Mouse (Mus musculus): ENCODE measurements around the gene P4ha1.
"Not testable (repeated sequence)": the region's sequence is repeated elsewhere in the genome, so short reads cannot be mapped to it uniquely, and the experiment has no call there.

The P4ha1 gene

GRCm38 (mm10) chr10:59323100-59323487 is at the start of gene P4ha1:
TSS of gene P4ha1 (plus strand) at chr10:59323296.
- peak; percentile 95 to 98 for DNase-seq (ENCODE audit: low read depth in 2 of 2, low spot score in 2 of 2)

- DNase-seq (ENCODE audit: low read depth in 2 of 2, low spot score in 2 of 2): no peak
Measured at GRCm38 (mm10) chr10:59275745-59276144, 47.4 kb upstream of the P4ha1 start.

DNA sequence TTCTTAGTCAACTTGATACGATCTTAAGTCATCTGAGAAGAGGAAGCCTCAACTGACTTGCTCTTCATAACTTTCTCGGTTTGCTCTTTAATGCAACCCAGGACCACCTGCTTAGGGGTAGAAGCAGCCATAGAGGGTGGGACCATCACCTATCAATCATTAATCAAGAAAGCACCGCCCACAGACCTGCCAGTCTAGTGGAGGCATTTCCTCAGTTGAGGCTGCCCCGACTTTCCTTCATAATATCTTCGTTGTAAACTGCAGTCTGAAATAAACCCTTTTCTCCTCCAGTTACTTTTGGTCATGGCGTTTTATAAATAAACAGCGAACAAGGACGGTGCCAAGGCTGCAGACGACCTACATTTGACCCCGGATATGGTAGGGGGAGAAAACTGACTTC is 46.0 kb upstream of the P4ha1 start:
- no peak for DNase-seq (ENCODE audit: low read depth in 2 of 2, low spot score in 2 of 2)

GRCm38 (mm10) chr10:59277729-59278475 is 45.2 kb upstream of the P4ha1 start:
- no peak for DNase-seq (ENCODE audit: low read depth in 2 of 2, low spot score in 2 of 2)

DNA sequence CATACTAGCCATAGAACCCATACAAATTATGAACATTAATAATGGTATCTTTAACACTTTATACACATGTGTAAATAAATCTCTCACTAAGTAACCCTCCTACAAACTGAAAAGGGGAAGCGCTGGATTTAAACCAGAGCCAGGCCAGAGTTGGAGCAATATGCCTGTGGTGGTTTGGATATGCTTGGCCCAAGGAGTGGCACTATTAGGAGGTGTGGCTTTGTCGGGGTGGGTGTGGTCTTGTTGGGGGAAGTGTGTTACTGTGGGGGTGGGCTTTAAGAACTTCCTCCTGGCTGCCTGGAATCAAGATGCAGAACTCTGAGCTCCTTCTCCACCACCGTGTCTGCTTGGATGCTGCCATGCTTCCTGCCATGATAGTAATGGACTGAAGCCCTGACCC is 39.9 kb upstream of the P4ha1 start:
- no peak for DNase-seq (ENCODE audit: low read depth in 2 of 2, low spot score in 2 of 2)

DNA sequence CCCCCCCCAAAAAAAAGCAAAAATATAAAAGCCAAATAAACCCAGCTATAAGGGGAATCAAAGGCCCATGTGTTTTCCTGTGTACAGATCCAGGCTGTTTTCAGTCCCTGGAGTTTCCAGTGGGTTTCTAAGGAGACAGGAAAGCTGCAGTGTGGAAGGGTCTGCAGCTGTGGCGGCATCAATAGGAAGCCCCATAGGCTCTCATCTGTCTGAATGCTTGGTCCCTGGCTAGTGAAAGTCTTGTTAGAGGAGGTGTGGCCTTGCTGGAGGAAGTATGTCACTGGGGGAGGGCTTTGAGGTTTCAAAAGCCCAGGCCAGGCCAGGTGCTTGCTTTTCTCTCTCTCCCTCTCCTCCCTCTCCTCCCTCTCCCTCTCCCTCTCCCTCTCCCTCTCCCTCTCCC is 39.3 kb upstream of the P4ha1 start:
- no peak for DNase-seq (ENCODE audit: low read depth in 2 of 2, low spot score in 2 of 2)

DNA sequence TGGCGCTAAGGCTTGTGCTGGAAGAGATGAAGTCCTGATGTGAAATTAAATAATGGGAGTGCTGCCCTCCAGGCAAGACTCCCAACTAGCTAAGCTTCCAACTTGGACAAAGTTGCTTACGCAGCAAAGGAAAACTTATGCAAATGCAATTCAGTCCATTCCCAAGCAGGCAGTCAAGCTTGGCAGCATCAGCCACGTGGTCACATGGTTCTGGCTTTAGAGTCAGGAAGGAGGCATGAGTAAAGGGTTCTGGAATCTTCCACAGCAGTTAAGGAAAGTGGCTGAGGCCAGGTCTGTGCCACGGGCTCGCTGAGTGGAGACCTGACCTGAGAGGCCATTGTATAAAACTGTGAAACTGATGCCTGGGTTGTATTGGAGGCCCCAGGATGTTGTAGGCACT is 37.6 kb upstream of the P4ha1 start:
- DNase-seq (ENCODE audit: low read depth in 2 of 2, low spot score in 2 of 2): no peak

- no peak for DNase-seq (ENCODE audit: low read depth in 2 of 2, low spot score in 2 of 2)
Measured at GRCm38 (mm10) chr10:59287251-59287650, 35.8 kb upstream of the P4ha1 start.

- DNase-seq (ENCODE audit: low read depth in 2 of 2, low spot score in 2 of 2): no peak
Measured at GRCm38 (mm10) chr10:59287662-59288061, 35.4 kb upstream of the P4ha1 start.

DNA sequence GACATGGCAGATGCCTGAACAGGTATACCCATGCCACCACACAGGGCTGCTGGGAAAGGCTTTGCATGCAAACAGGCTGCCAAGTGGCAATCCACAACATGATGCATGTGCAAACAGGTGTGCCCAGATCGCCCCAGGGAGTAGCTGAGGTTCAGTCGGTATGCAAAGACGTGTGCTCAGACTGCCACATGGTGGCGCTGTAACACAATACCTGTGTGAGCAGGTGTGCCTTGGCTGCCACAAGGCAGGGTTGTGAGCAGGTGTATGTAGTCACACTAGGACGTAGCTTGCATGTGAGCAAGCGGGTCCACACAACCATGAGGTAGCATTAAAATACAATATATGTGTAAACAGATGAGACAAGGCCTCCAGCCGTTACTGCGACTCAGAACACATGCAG is 34.0 kb upstream of the P4ha1 start:
- DNase-seq (ENCODE audit: low read depth in 2 of 2, low spot score in 2 of 2): no peak

DNA sequence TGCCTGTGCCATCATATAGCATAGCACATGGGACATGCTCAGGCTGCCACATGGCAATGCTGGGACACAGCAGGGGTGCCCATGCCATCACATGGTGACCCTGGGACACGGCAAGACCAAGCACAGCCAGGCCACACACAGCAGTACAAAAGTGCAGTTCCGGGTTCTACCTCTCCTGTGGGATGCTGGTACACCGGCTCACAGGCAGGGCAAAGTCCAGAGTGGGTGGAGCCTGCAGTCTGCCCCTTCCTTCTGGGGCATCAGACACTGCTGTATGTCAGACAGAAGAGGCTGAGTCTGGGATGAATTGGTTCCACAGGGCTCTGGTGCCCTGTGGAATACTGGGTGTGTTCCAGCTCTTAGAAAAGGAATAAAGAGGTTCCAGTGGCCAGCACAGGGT is 31.6 kb upstream of the P4ha1 start:
- DNase-seq (ENCODE audit: low read depth in 2 of 2, low spot score in 2 of 2): no peak

- DNase-seq (ENCODE audit: low read depth in 2 of 2, low spot score in 2 of 2): no peak
Measured at GRCm38 (mm10) chr10:59292079-59292478, 31.0 kb upstream of the P4ha1 start.

DNA sequence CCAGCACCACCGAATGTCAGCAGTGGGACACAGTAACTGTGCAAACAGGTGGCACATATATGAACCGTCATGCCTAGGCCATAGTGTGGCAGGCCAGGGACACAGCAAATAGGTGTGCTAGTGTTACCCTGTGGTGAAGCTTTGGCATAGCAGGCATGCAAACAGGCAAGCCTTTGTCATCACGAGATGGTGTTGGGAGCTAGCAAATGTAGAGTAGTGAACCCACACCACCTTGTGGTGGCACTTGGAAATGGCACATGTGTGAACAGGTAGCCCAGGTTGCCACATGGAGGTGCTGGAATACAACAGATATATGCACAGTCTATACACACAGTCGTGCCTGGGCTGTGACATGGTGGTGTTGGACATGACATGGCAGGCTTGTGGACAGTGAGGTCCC is 30.5 kb upstream of the P4ha1 start:
- peak; percentile 48 to 51 for DNase-seq (ENCODE audit: low read depth in 2 of 2, low spot score in 2 of 2)

DNA sequence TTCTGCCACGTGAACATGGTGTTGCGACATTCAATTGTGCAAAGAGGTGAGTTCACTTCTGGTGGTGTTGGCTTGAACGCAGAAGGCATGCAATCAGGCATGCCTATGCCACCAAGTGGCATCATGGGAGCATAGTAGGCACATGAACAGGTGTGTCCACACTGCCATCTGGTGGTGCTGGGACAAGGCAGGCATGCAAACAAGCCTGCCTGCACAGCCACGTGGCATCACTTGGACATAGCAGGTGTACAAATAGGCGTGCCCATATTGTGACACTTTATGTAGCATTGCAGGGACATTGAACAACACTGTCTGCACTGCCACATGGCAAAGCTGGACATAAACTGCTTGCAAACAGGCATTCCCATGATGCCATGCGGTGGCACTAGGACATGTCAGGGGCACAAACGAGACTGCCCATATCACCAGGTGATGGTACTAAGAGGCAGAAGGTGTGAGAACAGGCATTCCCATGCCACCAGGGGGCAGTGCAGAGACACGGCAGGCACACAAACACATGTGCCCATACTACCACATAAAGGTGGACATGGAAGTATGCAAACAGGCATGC is 27.8 kb upstream of the P4ha1 start:
- DNase-seq (ENCODE audit: low read depth in 2 of 2, low spot score in 2 of 2): peak; percentile 55 to 72

- DNase-seq (ENCODE audit: low read depth in 2 of 2, low spot score in 2 of 2): peak; percentile 61 to 62
Measured at GRCm38 (mm10) chr10:59296261-59296660, 26.8 kb upstream of the P4ha1 start.

GRCm38 (mm10) chr10:59302671-59303070 is 20.4 kb upstream of the P4ha1 start:
- not testable (repeated sequence) for DNase-seq (ENCODE audit: low read depth in 2 of 2, low spot score in 2 of 2)

- peak in 1 of 2 experiments; percentile 16 for DNase-seq (ENCODE audit: low read depth in 2 of 2, low spot score in 2 of 2)
Measured at GRCm38 (mm10) chr10:59308993-59309715, 13.9 kb upstream of the P4ha1 start.

- DNase-seq (ENCODE audit: low read depth in 2 of 2, low spot score in 2 of 2): no peak
Measured at GRCm38 (mm10) chr10:59310124-59310523, 13.0 kb upstream of the P4ha1 start.

- no peak for DNase-seq (ENCODE audit: low read depth in 2 of 2, low spot score in 2 of 2)
Measured at GRCm38 (mm10) chr10:59310691-59311457, 12.2 kb upstream of the P4ha1 start.

DNA sequence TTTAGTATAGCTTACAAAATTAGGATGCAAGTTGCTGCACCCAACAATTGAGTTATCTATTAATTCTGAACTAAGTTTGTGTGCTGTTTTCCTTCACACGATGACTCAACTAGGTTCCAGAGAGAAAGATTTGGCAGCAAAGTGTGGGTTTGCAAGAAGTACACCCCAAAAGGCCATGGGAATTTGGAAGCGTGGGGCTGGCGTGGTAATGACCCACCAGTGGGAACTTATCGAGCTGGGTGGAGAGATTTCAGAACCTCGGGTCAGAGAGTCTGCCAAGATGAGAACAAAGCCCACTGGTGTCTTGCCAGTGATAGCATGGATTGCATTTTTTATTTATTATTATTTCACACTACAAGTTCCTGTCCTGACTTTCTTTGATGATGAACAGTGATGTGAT is 11.2 kb upstream of the P4ha1 start:
- no peak for DNase-seq (ENCODE audit: low read depth in 2 of 2, low spot score in 2 of 2)

GRCm38 (mm10) chr10:59321112-59321511 is 2.0 kb upstream of the P4ha1 start:
- no peak for DNase-seq (ENCODE audit: low read depth in 2 of 2, low spot score in 2 of 2)

DNA sequence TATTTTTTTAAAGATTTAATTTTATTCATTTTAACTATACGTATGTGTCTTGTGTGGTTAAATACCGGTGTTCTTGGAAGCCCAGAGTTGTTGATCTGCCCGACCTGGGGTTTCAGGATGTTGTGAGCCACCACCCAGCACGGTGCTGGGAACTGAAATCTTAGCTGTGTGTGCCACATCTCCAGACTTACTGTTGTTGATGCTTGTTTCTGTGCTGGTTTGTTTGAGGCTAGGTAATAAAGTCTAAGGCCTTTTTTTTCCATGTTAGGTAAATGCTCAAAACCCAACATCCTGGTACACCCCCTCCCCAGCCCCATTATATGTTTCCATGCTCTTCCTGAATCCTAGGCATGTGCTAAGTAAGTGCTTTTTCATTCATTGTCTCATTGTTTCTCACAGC is 825 bp upstream of the P4ha1 start:
- no peak for DNase-seq (ENCODE audit: low read depth in 2 of 2, low spot score in 2 of 2)

All from CD8-positive naive resting alpha-beta T cell, adult 2 months (primary cell).